Mouse (Mus musculus): ENCODE data around the gene Cinp. TPM values are rescaled to one million over a fixed set of nuclear protein-coding genes. Genes with fewer than 3 reads are reported as not detected.
"Not testable (repeated sequence)": the region's sequence is repeated elsewhere in the genome, so short reads cannot be mapped to it uniquely, and the experiment has no call there.

The Cinp gene
- polyA plus RNA-seq, 1 experiment from 2014 or later = 88.4 TPM

DNA sequence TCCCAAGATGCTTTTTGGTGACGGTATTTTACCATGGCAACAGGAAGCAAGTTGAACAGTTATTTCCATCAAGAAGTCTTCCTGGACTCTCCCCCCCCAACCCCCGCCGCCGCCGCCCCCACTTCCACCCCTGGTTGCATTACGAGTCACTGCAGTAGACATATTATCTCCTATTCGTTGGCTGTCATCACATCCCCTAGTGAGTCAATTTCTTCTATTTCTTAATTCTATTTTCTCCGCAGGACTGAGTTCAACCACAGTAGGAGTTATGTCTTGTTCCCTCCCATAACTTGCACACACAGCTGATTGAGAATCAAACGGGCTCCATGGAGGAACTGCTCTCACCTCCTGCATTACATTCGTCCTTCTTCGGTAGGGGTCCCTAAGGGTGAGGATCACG lies 839 bp downstream of the Cinp start:
- peak overlapping the region; percentile 93 for H3K27ac ChIP-seq

DNA sequence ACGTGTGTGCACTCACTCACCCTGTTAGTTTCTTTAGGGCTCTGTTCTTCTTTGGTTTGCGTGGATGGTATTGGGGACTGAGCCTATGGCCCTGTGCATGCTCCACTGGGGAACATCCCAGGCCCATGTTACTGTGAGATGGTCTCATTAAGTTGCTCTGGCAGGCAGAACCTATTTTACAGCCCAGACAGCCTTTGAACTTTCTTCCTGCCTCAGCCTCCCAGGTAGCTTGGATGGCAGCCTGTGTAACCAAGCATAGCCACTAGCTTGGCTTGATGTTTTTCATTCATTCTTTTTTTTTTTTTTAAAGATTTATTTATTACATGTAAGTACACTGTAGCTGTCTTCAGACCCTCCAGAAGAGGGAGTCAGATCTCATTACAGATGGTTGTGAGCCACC lies 3.7 kb downstream of the Cinp start:
- DNase-seq (ENCODE audit: low spot score) = no peak
- Histone ChIP-seq H3K4me1 (peaks cover 20% of the 10 kb centered on the region), H3K27me3 (ENCODE audit: low read depth, poor library complexity, severe bottlenecking) (no peaks in the 10 kb centered on the region), H3K9me3 (replicated peaks) (no peaks in the 10 kb centered on the region), H3K36me3 (peaks cover 43% of the 10 kb centered on the region), H3K27ac (no peak overlapping the region), H3K4me3 (no peak overlapping the region)
- 88% methylated on average over 2 of the region's 2 CpGs for WGBS

More for the DNA sequence above, 839 bp downstream of the Cinp start:
- 54% methylated on average over 12 of the region's 12 CpGs for WGBS
- no peaks in the 10 kb centered on the region for H3K9me3 ChIP-seq (replicated peaks)
- H3K4me3 ChIP-seq = peak overlapping the region; percentile 89
- H3K36me3 ChIP-seq = peaks cover 17% of the 10 kb centered on the region
- DNase-seq (ENCODE audit: low spot score) = no peak
- H3K27me3 ChIP-seq (ENCODE audit: low read depth, poor library complexity, severe bottlenecking) = no peaks in the 10 kb centered on the region
- peaks cover 24% of the 10 kb centered on the region for H3K4me1 ChIP-seq

DNA sequence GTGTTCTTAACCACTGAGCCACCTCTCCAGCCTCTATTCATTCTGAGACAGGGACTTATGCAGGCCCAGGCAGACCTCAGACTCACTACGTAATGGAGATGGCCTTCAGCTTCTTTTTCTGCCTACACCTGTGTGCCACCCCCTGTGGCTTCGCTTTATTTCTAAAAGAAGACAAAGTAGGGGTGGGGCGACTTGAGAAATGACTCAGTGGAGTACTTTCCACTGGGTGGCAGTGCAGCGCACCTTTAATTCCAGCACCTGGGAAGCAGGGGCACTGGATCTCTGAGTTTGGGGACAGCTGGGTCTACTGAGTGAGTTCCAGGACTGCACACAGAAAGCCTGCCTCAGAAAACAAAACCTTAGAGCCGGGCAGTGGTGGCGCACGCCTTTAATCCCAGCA lies 6.7 kb downstream of the Cinp start:
- Histone ChIP-seq H3K27me3 (ENCODE audit: low read depth, poor library complexity, severe bottlenecking) (no peaks in the 10 kb centered on the region), H3K27ac (no peak overlapping the region), H3K4me3 (no peak overlapping the region), H3K4me1 (no peaks in the 10 kb centered on the region), H3K36me3 (peaks cover 66% of the 10 kb centered on the region), H3K9me3 (replicated peaks) (no peaks in the 10 kb centered on the region)
- 90% methylated on average over 7 of the region's 7 CpGs for WGBS
- no peak for DNase-seq (ENCODE audit: low spot score)

DNA sequence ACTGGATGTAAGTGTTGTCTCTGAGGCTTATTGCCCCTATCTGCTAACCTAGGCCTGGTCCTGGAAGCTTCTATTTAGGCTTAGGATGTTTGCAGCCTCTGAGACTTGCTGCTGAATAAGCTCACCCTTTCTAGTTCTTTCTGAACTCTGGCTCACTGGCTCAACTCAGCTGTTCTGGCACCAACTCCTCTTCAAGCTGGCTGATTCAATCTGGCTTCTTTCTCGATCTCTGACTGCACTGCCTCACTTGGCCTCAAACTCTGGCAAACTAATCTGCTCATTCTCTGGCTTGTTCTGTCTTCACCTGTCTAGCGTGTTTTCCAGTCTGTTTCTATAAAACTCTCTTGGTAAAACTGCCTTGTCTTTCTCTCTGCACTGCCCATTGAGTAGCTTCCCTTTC lies 13.6 kb downstream of the Cinp start:
- Histone ChIP-seq H3K27ac (no peak overlapping the region), H3K4me1 (no peaks in the 10 kb centered on the region), H3K4me3 (no peak overlapping the region), H3K36me3 (peaks cover 94% of the 10 kb centered on the region), H3K9me3 (replicated peaks) (no peaks in the 10 kb centered on the region), H3K27me3 (ENCODE audit: low read depth, poor library complexity, severe bottlenecking) (no peaks in the 10 kb centered on the region)
- no peak for DNase-seq (ENCODE audit: low spot score)
- WGBS = 87% methylated on average over 2 of the region's 2 CpGs

DNA sequence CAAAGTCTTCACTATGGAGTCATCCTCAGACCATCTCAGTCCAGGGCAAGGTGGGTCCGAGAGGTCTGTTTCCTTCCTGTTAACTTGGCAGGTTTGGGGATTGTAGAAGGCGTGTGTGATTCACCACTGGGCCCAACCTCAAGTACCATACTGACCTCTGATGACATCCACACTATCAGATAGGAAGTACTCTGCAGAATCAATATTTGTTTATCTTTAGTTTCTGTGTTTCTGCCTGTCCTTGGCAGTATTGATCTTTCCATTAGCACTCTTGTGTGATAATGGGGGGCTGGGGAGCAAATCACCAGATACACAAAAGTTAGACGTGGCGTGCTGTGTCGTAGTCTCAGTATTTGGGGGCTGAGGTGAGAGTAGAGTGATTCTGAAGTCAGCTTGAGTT lies 17.7 kb downstream of the Cinp start:
- Histone ChIP-seq H3K27ac (no peak overlapping the region), H3K4me1 (no peaks in the 10 kb centered on the region), H3K4me3 (no peak overlapping the region), H3K36me3 (peaks cover 95% of the 10 kb centered on the region), H3K9me3 (replicated peaks) (no peaks in the 10 kb centered on the region), H3K27me3 (ENCODE audit: low read depth, poor library complexity, severe bottlenecking) (no peaks in the 10 kb centered on the region)
- DNase-seq (ENCODE audit: low spot score) = no peak
- 94% methylated on average over 5 of the region's 5 CpGs for WGBS

DNA sequence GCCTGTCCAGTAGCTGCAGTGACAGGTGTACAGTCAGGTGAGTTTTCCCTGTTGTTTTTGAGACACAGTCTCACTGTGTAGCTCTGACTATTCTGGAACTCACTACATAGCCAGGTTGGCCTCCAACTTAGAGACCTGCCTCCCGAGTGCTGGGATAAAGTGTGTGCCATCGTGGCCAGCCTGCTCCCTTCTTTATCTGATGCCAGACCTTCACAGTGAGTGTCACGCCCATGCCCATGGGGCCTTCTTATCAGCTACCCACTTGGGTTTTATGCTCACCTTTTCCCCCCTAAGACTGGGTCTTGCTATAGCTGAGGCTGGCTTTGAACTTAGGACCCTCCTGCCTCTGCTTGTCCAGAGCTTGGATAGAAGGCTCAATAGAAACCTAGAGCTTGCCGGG lies 18.8 kb downstream of the Cinp start:
- no peaks in the 10 kb centered on the region for H3K9me3 ChIP-seq (replicated peaks)
- H3K4me3 ChIP-seq = no peak overlapping the region
- H3K27ac ChIP-seq = no peak overlapping the region
- peaks cover 92% of the 10 kb centered on the region for H3K36me3 ChIP-seq
- no peaks in the 10 kb centered on the region for H3K4me1 ChIP-seq
- no peaks in the 10 kb centered on the region for H3K27me3 ChIP-seq (ENCODE audit: low read depth, poor library complexity, severe bottlenecking)
- DNase-seq (ENCODE audit: low spot score) = no peak
- 90% methylated on average over 4 of the region's 4 CpGs for WGBS

DNA sequence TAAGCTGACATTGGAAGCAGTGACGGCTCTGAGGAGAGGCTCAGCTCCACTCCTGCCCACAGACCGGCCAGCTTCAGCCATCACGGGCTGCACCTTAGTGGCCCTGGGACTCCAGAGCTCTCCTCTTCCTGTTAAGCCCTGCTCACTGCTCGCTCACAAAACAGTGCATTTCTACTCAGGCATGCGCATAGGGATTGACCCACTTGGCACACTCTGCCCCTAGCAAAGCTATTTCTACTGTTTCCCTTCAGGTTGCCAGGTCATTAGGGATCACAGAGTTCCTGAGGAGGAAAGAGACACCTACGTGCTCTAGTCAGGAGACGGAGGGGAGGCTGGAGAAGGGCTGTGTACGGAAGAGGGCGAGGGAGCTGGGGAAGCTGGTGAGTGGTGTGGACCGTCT lies 23.0 kb downstream of the Cinp start:
- Histone ChIP-seq H3K4me3 (no peak overlapping the region), H3K4me1 (peaks cover 7% of the 10 kb centered on the region)

DNA sequence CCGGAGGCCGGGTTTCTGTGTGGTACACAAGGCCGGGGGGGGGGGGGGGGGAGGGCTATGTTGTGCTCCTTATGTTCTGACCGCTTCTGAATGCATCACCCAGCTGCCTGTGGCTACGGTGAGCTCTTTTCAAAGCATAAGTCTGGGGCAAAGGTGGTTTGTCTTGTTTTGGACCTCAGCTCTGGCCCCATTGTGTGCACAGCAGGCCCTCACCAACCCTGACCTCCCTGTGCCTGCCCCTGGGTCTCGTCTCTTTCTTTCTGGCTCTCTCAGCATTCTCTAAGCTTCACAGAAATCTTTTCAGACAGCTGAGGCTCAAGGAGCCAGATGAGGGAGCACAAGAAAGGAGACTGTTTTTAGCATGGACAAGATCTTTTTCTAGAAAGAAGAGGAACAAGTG lies 23.4 kb downstream of the Cinp start:
- Histone ChIP-seq H3K9me3 (replicated peaks) (no peaks in the 10 kb centered on the region), H3K4me3 (no peak overlapping the region), H3K27ac (no peak overlapping the region), H3K36me3 (peaks cover 77% of the 10 kb centered on the region), H3K27me3 (ENCODE audit: low read depth, poor library complexity, severe bottlenecking) (no peaks in the 10 kb centered on the region), H3K4me1 (peaks cover 8% of the 10 kb centered on the region)
- no peak for DNase-seq (ENCODE audit: low spot score)
- WGBS = 73% methylated on average over 6 of the region's 6 CpGs

More for the DNA sequence above, 23.0 kb downstream of the Cinp start:
- H3K27ac ChIP-seq = no peak overlapping the region
- H3K9me3 ChIP-seq (replicated peaks) = no peaks in the 10 kb centered on the region
- DNase-seq (ENCODE audit: low spot score) = no peak
- 91% methylated on average over 10 of the region's 10 CpGs for WGBS
- peaks cover 81% of the 10 kb centered on the region for H3K36me3 ChIP-seq
- no peaks in the 10 kb centered on the region for H3K27me3 ChIP-seq (ENCODE audit: low read depth, poor library complexity, severe bottlenecking)

DNA sequence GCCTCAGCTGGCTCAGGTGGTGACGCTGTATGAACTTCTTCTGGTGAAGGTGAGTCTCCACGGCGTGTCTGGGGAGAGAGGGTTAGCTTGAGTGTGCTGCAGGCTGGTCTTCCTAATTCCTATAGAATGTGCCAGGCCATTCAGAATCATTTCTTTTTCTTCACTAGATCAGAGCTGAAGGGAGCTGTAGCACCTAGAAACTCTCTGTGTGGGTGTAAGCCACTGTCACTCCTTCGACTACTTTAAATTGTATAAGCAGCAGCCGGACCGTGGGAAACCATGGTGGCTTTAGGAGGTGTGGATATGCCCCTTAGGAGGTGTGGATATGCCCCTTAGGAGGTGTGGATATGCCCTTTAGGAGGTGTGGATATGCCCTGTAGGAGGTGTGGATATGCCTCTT lies 24.9 kb downstream of the Cinp start:
- Histone ChIP-seq H3K4me1 (peaks cover 8% of the 10 kb centered on the region), H3K9me3 (replicated peaks) (no peaks in the 10 kb centered on the region), H3K36me3 (peaks cover 68% of the 10 kb centered on the region), H3K4me3 (no peak overlapping the region), H3K27me3 (ENCODE audit: low read depth, poor library complexity, severe bottlenecking) (no peaks in the 10 kb centered on the region), H3K27ac (no peak overlapping the region)
- WGBS = 93% methylated on average over 6 of the region's 6 CpGs
- DNase-seq (ENCODE audit: low spot score) = no peak

DNA sequence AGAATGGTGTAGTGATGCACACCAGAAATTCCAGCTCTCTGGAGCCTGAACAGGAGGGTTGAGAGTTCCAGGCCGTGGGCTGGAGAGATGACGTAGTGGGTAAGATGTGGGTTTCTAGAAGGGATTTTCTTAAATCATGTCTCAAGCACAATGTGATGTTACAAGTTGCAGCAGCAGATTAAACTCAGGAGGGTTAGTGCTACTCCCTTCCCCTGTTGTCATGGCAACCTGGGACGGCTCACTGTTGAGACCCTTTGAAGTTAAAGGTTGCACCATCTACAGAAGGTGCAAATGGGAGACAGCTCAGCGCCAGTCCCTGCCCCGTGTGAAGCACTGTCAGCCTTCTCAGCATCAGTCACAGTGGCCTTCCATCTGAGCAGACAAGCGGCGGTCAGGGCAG lies 27.7 kb downstream of the Cinp start:
- H3K4me1 ChIP-seq = peaks cover 10% of the 10 kb centered on the region
- H3K27ac ChIP-seq = no peak overlapping the region
- H3K36me3 ChIP-seq = peaks cover 45% of the 10 kb centered on the region
- DNase-seq (ENCODE audit: low spot score) = no peak
- H3K4me3 ChIP-seq = no peak overlapping the region
- H3K9me3 ChIP-seq (replicated peaks) = no peaks in the 10 kb centered on the region
- 30% methylated on average over 7 of the region's 7 CpGs for WGBS
- no peaks in the 10 kb centered on the region for H3K27me3 ChIP-seq (ENCODE audit: low read depth, poor library complexity, severe bottlenecking)

DNA sequence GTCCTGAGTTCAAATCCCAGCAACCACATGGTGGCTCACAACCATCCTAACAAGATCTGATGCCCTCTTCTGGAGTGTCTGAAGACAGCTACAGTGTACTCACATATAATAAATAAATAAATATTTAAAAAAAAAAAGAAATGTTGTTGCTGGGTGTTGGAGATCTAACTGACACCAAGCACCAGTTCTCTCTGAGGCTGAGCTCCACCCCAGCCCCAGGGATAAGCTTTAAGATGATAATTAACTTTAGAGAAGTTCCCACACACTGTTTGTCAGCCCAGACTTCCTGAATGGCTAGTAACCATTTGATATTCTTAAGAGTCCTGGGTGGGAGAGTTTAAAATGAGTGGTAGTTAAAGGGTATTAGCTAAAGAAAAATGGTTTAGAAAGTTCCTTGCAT lies 28.7 kb downstream of the Cinp start:
- Histone ChIP-seq H3K27ac (no peak overlapping the region), H3K36me3 (peaks cover 46% of the 10 kb centered on the region), H3K27me3 (ENCODE audit: low read depth, poor library complexity, severe bottlenecking) (no peaks in the 10 kb centered on the region), H3K9me3 (replicated peaks) (no peaks in the 10 kb centered on the region), H3K4me1 (peaks cover 10% of the 10 kb centered on the region), H3K4me3 (no peak overlapping the region)
- no peak for DNase-seq (ENCODE audit: low spot score)

DNA sequence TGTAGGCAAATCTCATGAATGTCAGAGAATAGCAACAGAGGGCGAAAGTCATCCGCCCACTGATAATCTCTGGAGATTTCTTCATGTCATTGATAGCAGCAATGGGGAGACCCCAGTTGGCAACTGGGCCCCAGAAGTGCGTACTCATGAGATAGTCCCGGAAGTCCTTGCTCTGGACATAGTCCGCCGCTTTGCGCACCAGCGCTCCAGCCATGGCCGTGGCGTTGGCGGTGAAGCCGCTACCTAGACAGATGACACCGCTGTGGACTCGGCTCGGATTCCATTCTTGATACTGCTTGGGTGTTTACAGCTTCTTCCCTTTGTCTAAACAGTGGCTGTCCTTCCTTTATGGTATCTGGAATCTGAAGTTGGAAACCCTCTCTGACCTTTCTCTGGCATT lies 30.3 kb downstream of the Cinp start:
- not testable (repeated sequence) for H3K27ac ChIP-seq; H3K9me3 ChIP-seq (replicated peaks); H3K27me3 ChIP-seq (ENCODE audit: low read depth, poor library complexity, severe bottlenecking); H3K4me3 ChIP-seq; DNase-seq (ENCODE audit: low spot score)
- WGBS = 98% methylated on average over 15 of the region's 15 CpGs
- H3K36me3 ChIP-seq = peaks cover 38% of the 10 kb centered on the region
- H3K4me1 ChIP-seq = peaks cover 10% of the 10 kb centered on the region

DNA sequence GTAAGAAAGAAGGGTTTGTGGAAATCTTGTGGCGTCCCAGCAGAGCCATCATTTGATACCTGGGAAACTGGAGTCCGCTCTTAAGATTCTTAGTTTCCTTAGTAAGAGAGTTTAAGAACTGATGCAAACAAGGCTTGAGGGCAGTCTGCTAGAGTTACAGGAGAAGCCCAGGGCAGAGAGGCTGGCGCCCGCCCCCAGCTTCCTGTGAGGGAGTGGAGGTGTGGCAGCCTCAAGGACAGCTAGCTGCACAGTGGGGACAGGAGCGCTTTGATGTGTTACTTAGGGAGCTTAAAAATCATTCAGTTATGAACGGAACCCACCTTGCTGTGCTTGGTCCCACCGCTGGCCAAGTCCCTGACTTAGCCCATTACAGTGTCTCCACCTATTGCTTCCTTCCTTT lies 31.7 kb downstream of the Cinp start:
- DNase-seq (ENCODE audit: low spot score) = no peak
- H3K4me1 ChIP-seq = peaks cover 10% of the 10 kb centered on the region
- no peak overlapping the region for H3K4me3 ChIP-seq
- 86% methylated on average over 7 of the region's 7 CpGs for WGBS
- H3K27ac ChIP-seq = no peak overlapping the region
- H3K27me3 ChIP-seq (ENCODE audit: low read depth, poor library complexity, severe bottlenecking) = no peaks in the 10 kb centered on the region
- H3K9me3 ChIP-seq (replicated peaks) = no peaks in the 10 kb centered on the region
- H3K36me3 ChIP-seq = peaks cover 30% of the 10 kb centered on the region

All from limb, embryonic 10.5 days (tissue).